Mouse (Mus musculus) gastrocnemius, postnatal 14 days (tissue): ENCODE measurements around the gene Abcg2. TPM values are rescaled to one million over a fixed set of nuclear protein-coding genes. Genes with fewer than 3 reads are reported as not detected.
A peak's percentile ranks its signal among the peaks of the same experiment; 100 is the strongest.

Experiments used
- DNase-seq: peaks from one replicate; pipeline ENCODE4 v3.0.0; 2021; ENCODE audit warnings: mixed read lengths
- intact Hi-C: fragments of 180-260 bp; cut with DNase I; formaldehyde crosslinking; loops from one replicate; pipeline ENCODE4 v1.15.1; 2025; ENCODE audit warnings: low total_unique reads
- total RNA-seq, 2 experiments: library from RNA; stranded (reverse); gene quantifications; 2 replicates each; pipeline ENCODE4 v1.2.3; 2021

The Abcg2 gene
- total RNA-seq, 2 experiments from 2014 or later: 17.7 to 24.7 TPM

DNA sequence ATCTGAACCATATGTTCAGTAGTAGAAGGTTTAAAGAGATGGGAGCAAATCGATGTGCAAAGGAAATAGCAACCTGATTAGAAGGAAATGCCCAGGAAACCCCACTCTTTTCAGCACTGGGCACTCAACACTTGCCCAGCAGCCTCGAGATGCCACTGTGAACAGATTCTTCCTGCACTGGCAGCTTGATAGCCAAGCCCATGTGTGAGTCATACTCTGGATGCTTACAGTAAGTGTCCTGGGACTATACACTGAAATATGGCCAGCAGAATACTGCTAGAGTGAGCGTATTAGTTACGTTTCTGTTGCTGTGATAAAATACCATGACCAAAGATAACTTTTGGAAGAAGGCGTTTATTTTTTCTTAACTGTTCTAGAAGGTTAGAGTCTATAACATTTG lies 39.8 kb downstream of the Abcg2 start:
- intact Hi-C loops: no loop called here
- DNase-seq: no peak

GRCm38 (mm10) chr6:58629238-58629637 lies 44.9 kb downstream of the Abcg2 start:
- DNase-seq: no peak
- intact Hi-C loops: no loop called here

DNA sequence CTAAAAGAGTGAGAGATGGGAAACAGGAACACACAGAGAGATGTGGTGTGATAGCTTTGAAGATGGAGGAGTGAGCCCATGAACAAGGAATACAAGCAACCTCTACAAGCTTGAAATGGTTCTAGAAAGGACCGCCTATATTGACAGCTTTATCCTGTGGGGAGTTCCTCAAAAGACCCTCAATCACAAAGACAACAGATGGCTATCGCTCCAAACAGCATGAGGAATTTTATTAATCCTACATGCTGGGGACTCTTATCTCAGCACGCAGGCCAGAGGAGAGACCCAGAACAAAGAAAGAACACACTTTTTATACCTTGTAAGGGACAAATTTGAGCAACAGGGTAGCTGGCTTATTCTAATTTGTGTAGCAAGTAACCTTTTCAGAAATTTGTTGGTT lies 48.1 kb downstream of the Abcg2 start:
- DNase-seq: no peak

DNA sequence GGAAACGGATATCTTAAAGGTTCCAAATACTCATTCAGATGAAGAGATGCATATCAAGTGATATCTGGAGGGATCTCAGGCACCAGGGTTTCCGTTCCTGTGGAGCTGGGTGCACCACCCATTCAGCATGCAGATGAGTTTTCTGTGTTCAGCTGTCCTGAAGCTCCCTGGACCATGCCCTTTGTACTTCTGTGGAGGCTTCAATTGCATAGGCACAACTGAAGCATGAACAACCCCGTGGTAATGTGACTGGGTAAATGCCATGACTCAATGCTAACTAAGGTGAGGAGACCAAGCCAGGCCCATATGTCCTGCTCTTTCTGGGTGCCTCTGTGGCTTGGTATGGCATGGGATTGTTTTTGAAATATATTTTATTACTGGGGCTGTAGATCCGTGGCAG lies 49.4 kb downstream of the Abcg2 start:
- intact Hi-C loops: no loop called here
- no peak for DNase-seq

More for the DNA sequence above, 48.1 kb downstream of the Abcg2 start:
- intact Hi-C loops: no loop called here

GRCm38 (mm10) chr6:58638566-58638965 lies 54.2 kb downstream of the Abcg2 start:
- intact Hi-C loops: no loop called here
- DNase-seq: no peak

DNA sequence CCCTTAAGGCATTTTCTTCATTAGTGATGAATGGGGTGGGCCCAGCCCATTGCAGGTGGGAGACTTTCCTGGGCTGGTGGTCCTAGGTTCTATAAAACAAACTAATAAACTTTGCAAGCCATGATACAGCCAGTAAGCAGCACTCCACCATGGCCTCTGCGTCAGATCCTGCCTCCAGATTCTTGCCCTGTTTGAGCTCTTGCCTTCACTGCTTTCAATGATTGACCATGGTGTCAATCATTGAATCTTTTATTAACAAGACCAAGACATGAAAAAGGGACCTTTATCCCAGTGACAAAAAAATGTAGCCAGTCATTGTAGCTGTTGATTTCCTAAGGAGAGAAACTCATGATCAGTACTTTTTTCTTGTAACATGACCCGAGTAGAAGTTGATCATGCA lies 55.1 kb downstream of the Abcg2 start:
- DNase-seq: no peak
- intact Hi-C loops: no loop called here

DNA sequence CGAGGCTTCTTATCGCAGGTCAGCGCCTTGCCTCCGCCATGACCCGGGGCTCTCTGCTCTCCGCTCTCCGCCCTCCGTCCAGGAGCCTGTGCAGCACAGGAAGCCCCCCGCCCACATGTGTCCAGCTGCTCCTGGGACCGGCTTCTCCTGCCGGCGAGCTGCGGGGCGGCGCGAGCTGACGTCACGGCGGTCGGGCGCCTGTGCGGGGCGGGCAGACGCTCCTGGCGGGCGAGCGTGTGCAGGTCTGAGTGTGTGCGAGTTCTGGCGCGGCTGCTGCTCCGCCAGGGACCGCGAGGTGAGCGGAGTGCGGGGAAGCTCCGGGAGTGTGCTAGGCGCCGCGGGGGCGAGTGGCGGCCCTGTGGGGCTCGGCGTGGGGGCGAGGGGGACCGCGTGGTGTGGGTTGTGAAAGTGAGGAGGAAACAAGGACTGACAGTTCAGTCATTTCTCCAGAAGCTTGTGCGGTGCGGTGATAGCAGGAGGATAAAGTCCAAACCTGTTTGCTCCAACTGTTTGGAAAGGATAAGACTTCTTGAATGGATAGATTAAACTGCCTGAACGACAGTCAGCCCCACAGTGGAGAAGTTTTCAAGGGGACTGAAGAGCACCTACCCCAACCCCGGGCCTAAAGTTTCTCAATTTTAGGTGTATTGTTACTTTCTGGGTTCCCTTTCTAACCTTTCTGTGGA lies 56.2 kb downstream of the Abcg2 start:
- peak; percentile 74 for DNase-seq
- intact Hi-C loops: no loop called here

DNA sequence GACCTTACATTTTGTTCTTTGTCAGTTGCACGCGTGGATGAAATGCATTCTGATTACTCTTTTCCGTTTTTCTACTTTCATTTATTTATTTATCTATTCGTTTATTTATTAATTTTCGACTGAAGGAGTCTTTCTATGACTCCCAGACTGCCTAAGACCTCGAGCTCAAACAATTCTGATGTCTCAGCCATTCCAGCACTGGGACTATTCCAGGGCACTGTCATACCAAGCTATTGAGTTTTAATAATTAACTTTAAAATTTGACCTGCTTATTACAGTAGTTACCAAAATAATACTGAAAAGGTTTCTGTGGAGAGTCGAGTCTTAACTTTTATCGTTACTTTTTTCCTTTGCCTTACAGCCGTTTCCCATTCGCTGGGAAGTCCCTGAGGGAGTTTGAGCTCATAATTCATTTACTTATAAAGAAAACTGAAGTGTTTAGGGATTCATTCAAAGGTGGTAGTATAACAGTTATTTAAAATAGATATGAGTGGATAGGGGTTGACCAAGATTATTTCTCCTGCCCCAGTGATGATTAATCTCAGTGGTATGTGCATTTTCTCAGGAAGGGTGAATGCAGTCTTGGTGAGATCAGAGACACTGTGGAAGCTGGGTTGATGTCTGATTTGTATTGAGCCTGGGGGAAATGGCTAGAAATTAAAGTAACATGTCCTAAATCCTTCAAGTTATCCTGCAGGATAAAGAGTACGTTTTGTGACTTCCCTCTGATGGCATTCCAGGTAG lies 56.9 kb downstream of the Abcg2 start:
- DNase-seq: no peak
- intact Hi-C loops: no loop called here

DNA sequence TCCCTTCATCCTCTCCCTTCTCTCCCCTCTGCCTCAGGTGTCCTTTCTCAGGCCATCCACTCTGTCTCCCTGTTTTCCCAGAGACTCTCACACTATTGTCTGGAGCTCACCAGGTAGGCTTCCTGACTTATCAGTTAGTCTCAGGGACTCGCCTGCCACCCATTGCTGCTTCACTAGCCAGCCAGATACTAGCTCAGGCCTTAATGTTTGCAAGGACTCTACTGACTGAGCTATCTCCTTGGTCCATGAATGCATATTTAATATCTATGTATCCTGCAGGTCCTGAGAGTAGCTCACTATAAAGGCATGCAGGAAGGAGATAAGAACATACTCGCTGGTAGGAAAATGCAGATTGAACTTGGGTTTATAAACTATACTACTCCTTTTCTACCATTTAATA lies 57.9 kb downstream of the Abcg2 start:
- DNase-seq: no peak
- intact Hi-C loops: no loop called here

GRCm38 (mm10) chr6:58644586-58644985 lies 60.3 kb downstream of the Abcg2 start:
- no peak for DNase-seq
- intact Hi-C loops: no loop called here

DNA sequence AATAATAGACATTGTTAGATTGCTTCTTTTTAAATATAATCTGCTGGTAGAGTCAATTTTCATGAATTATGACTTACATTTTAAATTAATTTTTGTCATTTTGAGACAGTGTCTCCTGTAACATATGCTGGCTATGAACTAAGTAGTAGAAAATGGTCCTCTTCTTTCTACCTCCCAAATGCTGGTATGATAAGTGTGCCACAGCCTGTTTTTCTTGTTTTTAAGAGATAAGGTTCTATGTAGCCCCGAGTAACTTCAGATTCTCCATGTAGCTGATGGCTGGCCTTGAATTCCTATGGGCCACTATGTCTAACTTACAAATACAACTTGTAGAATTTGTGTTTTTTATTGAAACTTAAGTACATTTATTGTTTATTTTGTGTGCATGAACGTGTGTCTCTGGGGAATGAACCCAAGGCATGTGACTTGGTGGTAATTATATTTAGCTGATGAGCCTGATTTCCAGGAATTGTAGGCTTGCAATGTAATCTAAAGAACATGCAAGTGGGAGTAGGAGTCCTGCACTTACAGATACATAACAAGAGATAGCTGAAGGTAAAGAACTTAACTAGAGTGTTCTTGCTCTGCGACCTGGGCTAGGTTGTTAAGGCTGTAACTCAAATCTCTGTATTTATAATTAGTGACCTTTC lies 63.9 kb downstream of the Abcg2 start:
- intact Hi-C loops: no loop called here
- DNase-seq: no peak

GRCm38 (mm10) chr6:58650136-58650535 lies 65.8 kb downstream of the Abcg2 start:
- intact Hi-C loops: no loop called here
- DNase-seq: no peak

- DNase-seq: no peak
- intact Hi-C loops: no loop called here
These were observed 66.7 kb downstream of the Abcg2 start for GRCm38 (mm10) chr6:58651038-58651437.

- no peak for DNase-seq
- intact Hi-C loops: no loop called here
These were observed 76.7 kb downstream of the Abcg2 start for GRCm38 (mm10) chr6:58660951-58661575.

DNA sequence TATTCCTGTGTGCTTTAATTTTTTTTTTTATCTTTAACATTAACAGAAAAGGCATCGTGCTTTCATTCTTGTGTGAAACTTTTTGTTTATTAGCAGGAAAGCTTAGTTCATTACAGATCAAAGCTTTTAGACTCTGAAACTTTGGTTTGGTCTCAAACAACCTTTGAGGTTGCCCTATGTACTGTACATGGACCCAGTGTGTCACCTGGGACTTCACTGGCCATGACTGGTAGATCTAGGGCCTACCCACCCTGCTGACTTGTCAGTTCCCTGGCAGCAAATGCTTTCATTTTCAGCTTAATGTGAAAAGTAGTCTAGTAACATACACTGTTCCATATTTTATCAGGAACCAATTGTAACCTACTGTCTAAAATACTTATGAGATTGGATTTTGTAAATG lies 93.5 kb downstream of the Abcg2 start:
- intact Hi-C loops: no loop called here

DNA sequence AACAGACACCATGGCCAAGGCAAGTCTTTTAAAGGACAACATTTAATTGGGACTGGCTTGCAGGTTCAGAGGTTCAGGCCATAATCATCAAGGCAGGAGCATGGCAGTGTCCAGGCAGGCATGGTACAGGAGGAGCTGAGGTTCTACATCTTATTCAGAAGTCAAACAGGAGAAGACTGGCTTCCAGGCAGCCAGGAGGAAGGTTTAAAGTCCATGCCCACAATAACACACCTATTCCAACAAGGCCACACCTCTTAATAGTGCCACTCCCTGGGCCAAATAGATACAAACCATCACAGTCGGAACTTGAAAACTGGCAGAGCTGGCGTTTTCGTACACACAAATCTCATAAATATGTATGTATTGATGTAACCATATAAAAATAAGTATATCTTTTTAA lies 94.2 kb downstream of the Abcg2 start:
- no peak for DNase-seq
- intact Hi-C loops: no loop called here

More for the DNA sequence above, 93.5 kb downstream of the Abcg2 start:
- no peak for DNase-seq

- intact Hi-C loops: no loop called here
- DNase-seq: no peak
These were observed 107.3 kb downstream of the Abcg2 start for GRCm38 (mm10) chr6:58691584-58691983.

DNA sequence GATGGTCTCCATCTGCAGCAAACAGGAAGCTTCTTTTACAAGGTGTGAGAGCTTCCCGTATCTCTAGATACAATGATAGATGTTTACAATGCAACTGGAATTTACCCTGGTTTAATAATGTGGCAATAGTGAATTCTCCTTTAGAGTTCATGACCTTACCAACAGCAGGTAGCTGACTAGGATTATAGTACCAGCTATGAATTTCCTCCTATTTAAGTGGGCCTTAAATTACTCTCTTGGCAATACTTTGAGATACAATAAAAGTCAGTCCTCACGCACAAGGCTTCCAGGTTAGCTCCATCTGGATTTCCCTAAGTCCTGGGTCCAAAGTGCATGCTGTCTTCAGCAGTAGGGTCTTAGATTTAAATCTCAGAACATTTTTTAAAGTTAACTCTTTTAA lies 109.9 kb downstream of the Abcg2 start:
- intact Hi-C loops: no loop called here
- DNase-seq: no peak

DNA sequence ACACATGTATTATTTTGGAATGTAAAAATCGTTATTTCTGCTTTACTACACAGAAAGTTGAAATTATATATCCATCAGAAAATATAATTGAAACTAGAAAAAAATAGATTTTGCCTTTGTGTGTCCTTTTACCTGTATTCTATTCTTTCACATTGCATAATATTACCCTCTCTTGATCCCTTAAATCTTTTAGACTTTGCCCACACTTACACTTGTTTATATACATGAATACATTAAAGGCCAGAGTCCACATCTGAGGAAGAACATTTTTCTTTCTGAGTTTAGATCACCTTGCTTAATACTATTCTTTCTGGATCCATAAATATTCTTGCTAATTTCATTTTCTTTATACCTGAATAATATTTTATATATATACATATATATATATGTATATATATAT lies 110.4 kb downstream of the Abcg2 start:
- intact Hi-C loops: no loop called here
- DNase-seq: no peak

- no peak for DNase-seq
- intact Hi-C loops: no loop called here
These were observed 126.0 kb downstream of the Abcg2 start for GRCm38 (mm10) chr6:58710369-58710768.
